Mouse (Mus musculus) monocyte, adult 5-6 weeks (primary cell): ENCODE measurements around the gene Olfr1391. TPM values are rescaled to one million over a fixed set of nuclear protein-coding genes. Genes with fewer than 3 reads are reported as not detected.
"Not testable (repeated sequence)": the region's sequence is repeated elsewhere in the genome, so short reads cannot be mapped to it uniquely, and the experiment has no call there.

Experiments used
- ATAC-seq: fragments of 153-309, 156-312 bp; replicated peaks from 2 replicates; pipeline ENCODE4 v1.8.0; 2017; ENCODE audit warnings: mild to moderate bottlenecking; ENCODE audit not compliant: low TSS enrichment, insufficient number of reproducible peaks, severe bottlenecking, poor library complexity, low FRiP score
- total RNA-seq: library from RNA; stranded (forward); fragments of 200-1000, 200-491, 200-594 nt; gene quantifications from 3 replicates; pipeline ENCODE4 v1.2.3, GENCODE M21; 2017

Gene Olfr1391
- total RNA-seq, result not detected in 3 replicates

DNA sequence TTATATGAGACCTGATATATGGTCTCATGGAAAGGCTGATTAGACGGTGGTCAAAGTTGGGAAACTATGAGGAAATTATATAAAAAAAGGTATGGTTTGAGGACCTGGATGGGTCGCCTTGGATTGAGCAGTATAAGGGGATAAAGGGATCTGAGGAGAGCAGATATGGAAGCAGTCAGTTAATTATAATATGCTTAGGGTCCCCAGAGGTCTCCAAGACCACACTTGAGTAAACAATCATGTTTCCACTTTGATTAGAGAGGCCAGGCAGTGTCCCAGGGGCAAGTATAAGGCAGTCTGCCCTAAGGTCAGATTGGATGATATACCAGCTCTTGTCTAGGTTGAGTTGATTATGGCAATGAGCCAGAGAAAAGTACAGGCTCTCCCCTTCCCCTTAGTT lies at the start of gene Olfr1391:
Olfr1391 (plus strand) TSS at position 301 of the 400 bp plus-strand sequence.
- no peak for ATAC-seq

DNA sequence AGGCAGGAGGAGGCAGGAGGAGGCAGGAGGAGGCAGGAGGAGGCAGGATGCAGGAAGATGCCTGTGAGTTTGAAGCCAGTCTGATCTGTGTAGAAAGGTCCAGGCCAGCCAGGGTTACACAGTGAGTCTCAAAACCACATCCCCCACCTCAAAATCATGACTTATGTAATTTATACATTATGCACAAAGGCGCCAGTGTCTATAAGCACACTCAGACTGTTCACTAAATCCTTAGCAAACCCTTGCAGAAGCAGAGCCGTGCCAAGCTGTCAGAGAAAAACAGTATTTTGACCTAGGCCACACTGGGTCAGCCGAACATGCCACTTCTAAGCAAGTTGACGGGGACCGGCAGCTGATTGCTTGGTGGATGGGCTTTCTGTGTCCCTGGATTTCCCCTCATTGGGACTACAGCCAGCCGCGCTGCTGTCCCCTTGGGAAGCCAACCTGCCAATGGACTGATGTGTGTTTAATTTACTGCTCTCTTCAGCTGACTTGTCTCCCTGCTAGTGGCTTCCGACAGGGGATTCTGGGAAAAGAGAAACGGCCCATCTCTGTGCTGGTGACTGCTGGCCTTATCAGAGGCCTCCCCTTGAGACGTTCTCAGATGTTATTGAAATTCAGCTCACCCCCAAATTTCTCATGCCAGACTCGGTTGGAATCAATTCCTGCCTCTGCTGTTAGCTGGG lies 48.6 kb upstream of the Olfr1391 start:
- no peak for ATAC-seq

DNA sequence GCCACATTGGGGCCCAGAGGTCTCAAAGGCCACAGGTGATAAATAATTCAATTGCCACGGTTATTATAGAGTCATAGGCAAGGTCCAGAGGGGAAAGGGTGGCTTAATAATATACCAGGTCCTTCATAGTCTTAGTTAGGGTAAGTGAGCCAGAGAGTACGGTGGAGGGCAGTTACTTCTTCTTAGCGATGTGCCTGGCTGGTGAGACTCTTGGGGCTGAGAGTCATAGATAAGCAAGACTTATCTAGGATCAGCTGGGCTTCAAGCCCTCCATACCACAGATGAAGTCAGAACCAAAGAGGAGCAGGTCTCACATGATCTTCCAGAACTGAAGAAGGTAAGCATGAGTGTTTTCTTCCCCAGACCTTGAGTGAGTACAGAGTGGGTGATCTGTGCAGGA lies 44.3 kb upstream of the Olfr1391 start, which contains the start of gene Olfr1393:
Olfr1393 (plus strand) TSS at position 83 of the 400 bp plus-strand sequence.
- ATAC-seq, result no peak

DNA sequence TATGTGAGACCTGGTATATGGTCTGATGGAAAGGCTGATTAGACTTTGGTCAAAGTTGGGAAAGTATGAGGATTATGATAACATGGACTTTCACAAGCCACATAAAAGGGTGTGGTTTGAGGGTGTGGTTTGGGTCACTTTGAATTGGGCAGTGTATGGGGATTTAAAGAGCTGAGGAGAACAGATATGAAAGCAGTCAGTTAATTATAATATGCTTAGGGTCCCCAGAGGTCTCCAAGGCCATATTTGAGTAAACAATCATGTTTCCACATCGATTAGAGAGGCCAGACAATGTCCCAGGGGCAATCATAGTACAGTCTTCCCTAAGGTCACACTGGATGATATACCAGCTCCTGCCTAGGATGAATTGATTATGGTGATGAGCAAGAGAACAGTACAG lies 37.6 kb upstream of the Olfr1391 start, which contains the start of gene Olfr1392:
Olfr1392 (plus strand) TSS at position 301 of the 400 bp plus-strand sequence.
- ATAC-seq, result not testable (repeated sequence)

DNA sequence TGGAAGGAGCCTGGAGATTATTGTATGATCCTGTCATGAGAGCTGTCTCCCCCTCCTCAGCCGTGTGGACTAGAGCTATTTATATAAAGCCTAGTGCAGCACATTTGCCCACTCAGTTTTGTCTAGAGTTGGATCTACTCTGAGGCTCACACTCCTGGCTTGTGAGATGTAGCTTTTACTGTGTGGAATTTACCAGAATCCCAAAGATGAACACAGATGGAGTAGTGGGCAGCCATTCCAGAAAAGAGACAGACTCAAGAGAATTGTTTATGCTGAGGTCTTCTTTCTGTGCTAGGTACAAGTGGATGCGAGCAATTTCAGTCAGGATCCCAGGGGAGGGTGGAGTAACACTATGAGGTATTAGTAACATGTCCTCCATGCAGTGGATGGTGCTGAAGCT lies 35.3 kb upstream of the Olfr1391 start:
- ATAC-seq, result no peak

DNA sequence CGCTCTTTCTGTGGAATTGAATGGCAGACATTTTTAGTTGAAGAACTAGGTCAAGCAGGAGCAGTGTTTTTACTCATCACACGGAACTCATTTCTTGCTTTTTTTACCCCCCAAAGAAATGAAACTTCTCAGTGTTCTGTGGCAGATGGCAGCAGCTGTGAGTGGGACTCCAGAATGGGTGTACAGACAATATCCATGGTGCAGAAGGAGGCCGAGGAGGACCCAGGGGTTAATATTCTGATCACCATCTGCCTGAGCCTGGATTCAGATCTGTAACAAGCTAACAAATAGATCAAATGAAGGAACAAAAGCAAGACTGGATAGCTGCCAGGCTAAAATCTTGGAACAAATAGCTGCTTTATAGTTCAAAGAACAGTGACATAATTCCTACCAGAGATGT lies 29.8 kb upstream of the Olfr1391 start:
- ATAC-seq, result no peak

DNA sequence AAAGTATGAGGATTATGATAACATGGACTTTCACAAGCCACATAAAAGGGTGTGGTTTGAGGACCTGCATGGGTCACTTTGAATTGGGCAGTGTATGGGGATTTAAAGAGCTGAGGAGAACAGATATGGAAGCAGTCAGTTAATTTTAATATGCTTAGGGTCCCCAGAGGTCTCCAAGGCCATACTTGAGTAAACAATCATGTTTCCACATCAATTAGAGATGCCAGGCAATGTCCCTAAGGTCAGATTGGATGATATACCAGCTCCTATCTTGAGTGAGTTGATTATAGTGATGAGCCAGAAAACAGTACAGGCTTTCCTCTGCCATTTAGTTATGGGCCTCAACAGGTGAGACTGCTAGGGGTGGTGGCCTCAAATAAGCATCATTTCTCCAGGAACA lies 18.1 kb upstream of the Olfr1391 start, which contains the start of gene Olfr10:
Olfr10 (plus strand) TSS at position 301 of the 400 bp plus-strand sequence.
- no peak for ATAC-seq

DNA sequence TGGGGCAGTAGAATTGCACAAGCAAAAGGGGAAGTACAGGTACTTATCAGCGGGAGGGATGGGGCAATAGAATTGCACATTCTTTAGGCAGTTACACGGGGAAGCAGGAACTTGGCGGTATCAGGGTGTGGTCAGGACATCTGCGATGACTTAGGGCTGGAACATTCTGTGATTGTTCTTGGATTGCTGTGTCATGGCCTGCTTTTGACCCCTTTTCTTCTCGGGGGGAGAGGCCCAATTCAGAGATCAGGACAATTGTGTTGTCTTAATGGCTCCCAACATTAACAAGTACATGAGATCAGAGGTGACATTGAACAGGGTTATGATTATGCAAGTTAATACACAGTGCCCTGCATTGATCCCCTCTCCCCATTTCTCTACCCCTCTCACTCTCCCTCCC lies 14.0 kb upstream of the Olfr1391 start:
- ATAC-seq, result not testable (repeated sequence)

DNA sequence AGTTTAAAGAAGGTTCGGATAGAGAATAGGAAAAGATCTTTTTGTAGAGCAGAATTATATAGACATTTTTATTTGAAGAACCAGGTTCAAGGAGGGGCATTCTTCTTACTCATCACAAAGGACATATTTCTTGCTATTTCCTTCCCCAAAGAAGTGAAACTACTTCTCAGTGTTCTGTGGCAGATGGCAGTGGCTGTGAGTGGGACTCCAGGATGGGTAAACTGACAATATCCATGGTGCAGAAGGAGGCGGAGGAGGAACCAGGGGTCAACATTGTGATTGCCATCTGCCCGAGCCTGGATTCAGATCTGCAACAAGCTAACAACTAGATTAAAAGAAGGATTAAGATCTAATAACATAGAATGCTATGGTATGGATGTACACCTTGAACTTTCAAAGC lies 4.2 kb downstream of the Olfr1391 start:
- no peak for ATAC-seq

DNA sequence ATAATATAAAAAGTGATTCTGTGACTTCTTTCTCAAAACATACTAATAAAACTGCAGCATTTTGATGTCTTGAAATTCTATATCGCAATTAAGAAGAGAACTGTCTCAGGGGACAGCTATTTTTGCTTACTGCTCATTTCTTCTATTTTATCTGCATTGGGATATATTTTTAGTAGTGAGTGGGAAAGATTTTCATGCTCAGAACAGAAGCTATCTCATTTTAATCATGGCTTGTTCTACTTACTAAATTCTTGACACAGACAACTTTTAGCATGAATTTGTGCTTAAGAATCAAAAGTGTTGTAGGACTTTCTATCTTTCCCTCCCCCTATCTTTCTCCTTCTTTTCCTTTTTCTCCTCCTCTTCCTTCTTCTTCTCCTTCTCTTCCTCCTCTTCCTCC lies 7.1 kb downstream of the Olfr1391 start:
- ATAC-seq, result no peak

DNA sequence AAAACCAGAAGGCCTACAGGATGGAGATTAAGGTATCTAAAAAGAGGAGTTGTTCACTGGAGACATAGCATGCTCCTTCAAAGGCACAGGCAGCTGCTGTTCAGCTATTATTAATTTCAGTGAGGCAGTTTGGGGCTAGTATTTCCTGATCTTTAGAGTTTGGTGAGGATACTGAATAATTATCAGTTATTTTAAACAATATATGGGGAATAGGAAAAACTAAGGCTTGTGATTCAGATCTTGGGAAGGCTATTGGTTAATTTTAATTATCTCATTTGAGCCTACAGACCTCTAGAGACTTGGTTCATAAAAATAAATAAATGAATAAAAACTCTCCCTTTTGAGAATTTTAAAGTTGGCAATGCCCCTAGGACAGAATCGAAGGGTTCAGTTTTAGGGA lies 12.3 kb downstream of the Olfr1391 start, which contains the start of gene Olfr1390:
Olfr1390 (plus strand) TSS at position 301 of the 400 bp plus-strand sequence.
- no peak for ATAC-seq

DNA sequence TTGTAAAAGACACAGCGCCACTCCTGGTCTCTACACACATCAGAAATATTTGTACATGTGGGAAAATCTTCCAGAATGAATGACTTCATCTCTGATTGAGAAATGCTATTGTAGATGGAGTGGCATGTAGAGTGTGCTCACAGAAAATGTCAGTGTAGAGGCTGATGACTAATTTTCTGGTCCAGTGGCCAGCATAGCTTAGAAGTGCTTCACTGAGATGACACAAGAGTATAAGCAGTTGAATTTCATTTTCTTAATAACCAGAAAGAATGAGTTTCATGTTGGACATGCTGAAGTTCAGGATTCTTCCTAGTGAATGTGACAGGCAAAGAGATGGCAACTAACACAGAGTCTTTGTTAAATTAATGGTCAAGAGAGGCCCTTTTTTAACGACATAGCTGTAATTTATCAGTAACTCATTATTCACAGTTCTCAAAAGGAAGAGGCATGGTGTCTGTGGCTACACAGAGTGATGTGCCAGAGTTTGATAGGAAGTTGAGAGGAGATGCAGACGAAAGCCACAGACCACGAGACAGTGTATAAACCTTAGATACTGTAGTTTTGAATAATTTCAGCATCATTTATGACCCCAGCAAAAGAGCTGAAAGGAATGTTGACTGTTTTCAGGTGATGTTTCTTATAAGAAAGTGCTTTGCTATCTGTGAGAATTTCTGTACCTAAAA lies 14.7 kb downstream of the Olfr1391 start:
- ATAC-seq, result no peak

Other genes with a start within 250 kb of the Olfr1391 start
- 23.6 to 98.9 TPM (median 35.3 TPM) in 3 replicates for gene Ifi47, start 246.2 kb upstream of the Olfr1391 start, total RNA-seq
- gene Olfr1396, start 207.9 kb upstream of the Olfr1391 start, total RNA-seq, result not detected in 3 replicates
- gene Olfr1395, start 180.5 kb upstream of the Olfr1391 start, total RNA-seq, result not detected in 3 replicates
- not detected in 3 replicates for gene Olfr1394, start 168.4 kb upstream of the Olfr1391 start, total RNA-seq
- 0.75 to 2.2 TPM (median 0.78 TPM) in 3 replicates for gene Btnl9, start 135.6 kb upstream of the Olfr1391 start, total RNA-seq
- 96.4 to 134 TPM (median 134 TPM) in 3 replicates for gene Zfp62, start 119.5 kb upstream of the Olfr1391 start, total RNA-seq
- gene Mgat1, start 78.6 kb upstream of the Olfr1391 start, total RNA-seq, result 58.6 to 80.8 TPM (median 72.0 TPM) in 3 replicates
- 2.0 TPM in 1 of 3 replicates, not detected in the others for gene Olfr1393, start 44.4 kb upstream of the Olfr1391 start, total RNA-seq
- not detected in 3 replicates for gene Olfr1392, start 37.5 kb upstream of the Olfr1391 start, total RNA-seq
- gene Olfr10, start 18.0 kb upstream of the Olfr1391 start, total RNA-seq, result not detected in 3 replicates
- not detected in 3 replicates for gene Olfr1390, start 12.4 kb downstream of the Olfr1391 start, total RNA-seq
- not detected in 3 replicates for gene Olfr1389, start 100.3 kb downstream of the Olfr1391 start, total RNA-seq
- 0.68 TPM in 1 of 3 replicates, not detected in the others for gene Olfr1388, start 113.9 kb downstream of the Olfr1391 start, total RNA-seq
- not detected in 3 replicates for gene Olfr1387, start 132.6 kb downstream of the Olfr1391 start, total RNA-seq
- gene Olfr1386, start 142.3 kb downstream of the Olfr1391 start, total RNA-seq, result not detected in 3 replicates
- not detected in 3 replicates for gene Olfr1385, start 166.3 kb downstream of the Olfr1391 start, total RNA-seq
- not detected in 3 replicates for gene Olfr1384, start 184.0 kb downstream of the Olfr1391 start, total RNA-seq
- gene Olfr1383, start 196.9 kb downstream of the Olfr1391 start, total RNA-seq, result not detected in 3 replicates
- 0.19 TPM in 1 of 3 replicates, not detected in the others for gene Olfr1382, start 205.5 kb downstream of the Olfr1391 start, total RNA-seq
- not detected in 3 replicates for gene Olfr1381, start 220.7 kb downstream of the Olfr1391 start, total RNA-seq
- 0.32 TPM in 1 of 3 replicates, not detected in the others for gene Olfr1380, start 234.1 kb downstream of the Olfr1391 start, total RNA-seq